Mouse (Mus musculus): Measurements from ENCODE around the gene Hoxa3. TPM values are rescaled to one million over a fixed set of nuclear protein-coding genes. Genes with fewer than 3 reads are reported as not detected.

Hoxa3 gene
- polyA plus RNA-seq, 1 experiment from 2014 or later = 3.4 TPM

DNA sequence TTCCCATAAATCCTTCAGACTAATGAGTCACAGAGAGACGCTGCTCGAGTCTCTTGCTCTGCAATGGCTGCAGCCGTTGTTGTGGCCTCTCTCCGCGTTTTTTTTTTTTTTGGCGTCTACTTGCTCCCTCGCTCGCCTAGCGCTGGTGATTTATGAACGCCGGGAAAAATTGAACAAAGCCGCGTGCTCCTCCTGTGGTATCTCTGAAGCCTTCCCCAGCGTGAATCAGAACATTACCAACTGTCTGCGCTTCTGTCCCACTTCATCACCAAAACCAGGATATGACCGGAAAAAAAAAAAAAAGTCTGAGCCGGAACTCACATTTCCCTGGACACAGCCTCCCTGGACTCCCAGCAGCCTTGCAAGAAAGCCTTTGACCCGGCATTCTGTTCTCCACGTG, 27.9 kb downstream of the Hoxa3 start:
- H3K4me2 ChIP-seq (replicated peaks; ENCODE audit: low read depth) = peak overlapping the region; percentile 51
- H3K9me3 ChIP-seq (ENCODE audit: control insufficient read depth) = no peaks in the 10 kb centered on the region
- no peaks in the 10 kb centered on the region for H3K36me3 ChIP-seq (ENCODE audit: control insufficient read depth, insufficient read depth)
- no peak for TF ChIP-seq CTCF (IDR thresholded peaks at IDR 0.05; ENCODE audit: low read depth)
- no peak overlapping the region for H3K9ac ChIP-seq (ENCODE audit: low read depth, low read length)
- 6% methylated on average over 19 of the region's 19 CpGs for WGBS
- H3K27me3 ChIP-seq (replicated peaks; ENCODE audit: control insufficient read depth, insufficient read depth, low read length) = 0 out of 2 replicates have a peak, but pooled peaks cover 4% of the 10 kb centered on the region
- peaks cover 13% of the 10 kb centered on the region; the same call in 1 of the 2 replicates for H3K4me1 ChIP-seq (replicated peaks; ENCODE audit: control insufficient read depth, insufficient read depth, low read length)
- peak overlapping the region; percentile 17; the same call in 1 of the 2 replicates for H3K4me3 ChIP-seq (ENCODE audit: low read depth, low read length)
- no peak overlapping the region for H3K27ac ChIP-seq (ENCODE audit: low read depth, low read length)
- no peak for ATAC-seq

DNA sequence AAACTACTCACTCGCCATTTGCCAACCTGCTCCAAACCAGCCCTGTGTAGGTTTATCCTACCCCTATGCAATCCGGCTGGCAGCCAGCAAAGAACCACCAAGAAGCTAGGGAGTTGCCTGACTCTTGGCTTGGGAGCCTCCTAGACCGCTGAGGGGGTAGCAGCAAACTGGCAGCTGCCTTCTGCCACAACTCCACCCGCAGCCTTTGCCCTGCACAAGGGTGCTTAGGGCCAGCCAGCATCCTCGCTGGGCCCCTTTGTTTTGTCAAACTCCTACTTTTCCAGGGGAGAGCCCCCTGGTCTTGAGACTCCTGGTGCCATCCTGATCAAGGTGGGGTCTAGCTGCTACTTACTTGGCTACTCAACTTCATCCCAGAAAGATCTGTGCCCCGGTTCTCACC, 28.5 kb downstream of the Hoxa3 start:
- ATAC-seq = no peak
- Histone ChIP-seq H3K36me3 (ENCODE audit: control insufficient read depth, insufficient read depth) (no peaks in the 10 kb centered on the region), H3K4me1 (replicated peaks; ENCODE audit: control insufficient read depth, insufficient read depth, low read length) (0 out of 2 replicates have a peak, but pooled peaks cover 8% of the 10 kb centered on the region), H3K27me3 (replicated peaks; ENCODE audit: control insufficient read depth, insufficient read depth, low read length) (0 out of 2 replicates have a peak, but pooled peaks cover 4% of the 10 kb centered on the region), H3K27ac (ENCODE audit: low read depth, low read length) (no peak overlapping the region), H3K4me3 (ENCODE audit: low read depth, low read length) (no peak overlapping the region), H3K4me2 (replicated peaks; ENCODE audit: low read depth) (peak overlapping the region; percentile 51), H3K9me3 (ENCODE audit: control insufficient read depth) (no peaks in the 10 kb centered on the region), H3K9ac (ENCODE audit: low read depth, low read length) (no peak overlapping the region)
- WGBS = 39% methylated on average over 6 of the region's 6 CpGs
- TF ChIP-seq CTCF (IDR thresholded peaks at IDR 0.05; ENCODE audit: low read depth) = no peak

DNA sequence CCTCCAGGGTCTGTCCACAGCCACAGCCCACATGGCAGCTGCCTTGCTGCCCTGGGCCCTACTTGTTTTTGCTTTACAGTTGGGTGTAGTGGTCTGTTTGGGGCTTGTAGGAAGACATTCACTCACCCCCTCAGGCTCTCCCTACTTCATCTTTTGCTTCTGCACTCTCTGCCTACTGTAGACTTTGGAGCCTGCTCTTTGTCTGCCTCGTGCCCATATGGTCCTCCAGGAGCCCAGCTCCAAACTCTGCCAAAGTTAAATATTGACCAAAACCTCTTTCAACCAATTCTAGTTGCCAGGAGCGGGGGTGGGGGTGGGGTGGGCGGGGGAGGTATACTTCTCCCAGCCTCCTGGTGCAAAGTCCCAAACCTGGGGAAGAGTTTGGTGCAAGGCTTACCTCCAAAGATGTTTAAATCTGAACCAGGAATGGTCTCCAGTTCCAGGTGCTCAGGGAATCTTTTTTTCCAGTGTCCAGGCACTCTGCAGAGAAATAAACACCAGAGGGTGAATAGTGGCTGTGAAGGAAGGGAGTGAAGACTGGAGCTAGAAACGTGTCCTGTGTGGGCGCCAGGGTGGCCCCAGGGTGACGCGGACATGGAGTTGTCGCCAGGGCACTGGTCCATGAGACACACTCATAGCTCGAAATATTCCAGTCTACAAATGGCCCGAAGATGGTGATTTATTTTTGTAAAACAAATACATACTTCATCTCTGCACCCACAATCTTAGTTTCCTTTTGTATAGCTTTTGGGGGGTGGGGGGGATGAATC, 29.6 kb downstream of the Hoxa3 start:
- H3K9ac ChIP-seq (ENCODE audit: low read depth, low read length) = no peak overlapping the region
- 0 out of 2 replicates have a peak overlapping the region, but pooled peaks have one; percentile 13 for H3K4me3 ChIP-seq (ENCODE audit: low read depth, low read length)
- WGBS = 19% methylated on average over 10 of the region's 10 CpGs
- H3K36me3 ChIP-seq (ENCODE audit: control insufficient read depth, insufficient read depth) = no peaks in the 10 kb centered on the region
- 0 out of 2 replicates have a peak, but pooled peaks cover 3% of the 10 kb centered on the region for H3K4me1 ChIP-seq (replicated peaks; ENCODE audit: control insufficient read depth, insufficient read depth, low read length)
- H3K27ac ChIP-seq (ENCODE audit: low read depth, low read length) = peak overlapping the region; percentile 24; the same call in 1 of the 2 replicates
- H3K4me2 ChIP-seq (replicated peaks; ENCODE audit: low read depth) = peak overlapping the region; percentile 51
- no peak for TF ChIP-seq CTCF (IDR thresholded peaks at IDR 0.05; ENCODE audit: low read depth)
- peak; percentile 51 for ATAC-seq
- 0 out of 2 replicates have a peak, but pooled peaks cover 9% of the 10 kb centered on the region for H3K27me3 ChIP-seq (replicated peaks; ENCODE audit: control insufficient read depth, insufficient read depth, low read length)
- no peaks in the 10 kb centered on the region for H3K9me3 ChIP-seq (ENCODE audit: control insufficient read depth)

DNA sequence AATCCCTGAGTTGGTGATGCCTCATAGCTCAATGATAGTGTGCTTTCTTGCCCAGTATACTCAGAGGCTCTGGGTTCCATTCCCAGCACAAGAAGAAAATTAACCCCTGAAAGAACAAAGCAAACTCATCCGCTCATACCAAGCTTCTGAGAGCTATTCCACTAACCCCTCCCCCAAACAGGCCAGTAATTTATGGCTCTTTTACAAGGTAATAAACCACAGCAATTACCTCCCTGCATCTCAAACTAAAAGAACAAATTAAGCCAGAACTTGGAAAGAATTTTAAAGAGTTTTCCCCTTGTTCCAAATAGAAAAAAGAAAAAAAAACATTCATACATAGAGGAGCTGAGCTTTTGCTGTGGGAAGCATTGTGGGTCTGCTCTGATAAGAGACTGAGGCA, 30.3 kb downstream of the Hoxa3 start:
- TF ChIP-seq CTCF (IDR thresholded peaks at IDR 0.05; ENCODE audit: low read depth) = no peak
- H3K4me2 ChIP-seq (replicated peaks; ENCODE audit: low read depth) = 0 out of 2 replicates have a peak overlapping the region, but pooled peaks have one; percentile 51
- ATAC-seq = no peak

DNA sequence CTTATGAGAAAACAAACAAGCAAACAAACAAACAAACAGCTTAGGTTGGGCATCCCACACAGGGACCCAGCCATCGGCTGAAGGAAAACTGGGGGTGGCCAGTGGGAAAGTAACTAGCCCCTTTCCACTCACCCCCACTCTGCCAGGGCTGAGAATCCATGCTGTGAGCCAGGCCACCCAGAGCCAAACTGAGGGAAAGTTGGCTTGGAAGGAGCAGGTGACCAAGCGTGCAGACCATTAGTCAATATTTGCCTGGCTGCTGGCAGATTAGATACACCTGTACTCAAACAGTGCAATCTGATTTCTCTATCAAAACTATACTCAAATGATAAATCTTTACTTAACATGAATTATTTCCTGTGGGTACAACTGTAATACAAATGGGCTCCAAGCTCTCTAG, 31.1 kb downstream of the Hoxa3 start:
- Histone ChIP-seq H3K9me3 (ENCODE audit: control insufficient read depth) (no peaks in the 10 kb centered on the region), H3K9ac (ENCODE audit: low read depth, low read length) (no peak overlapping the region), H3K36me3 (ENCODE audit: control insufficient read depth, insufficient read depth) (no peaks in the 10 kb centered on the region), H3K27me3 (replicated peaks; ENCODE audit: control insufficient read depth, insufficient read depth, low read length) (peaks cover 16% of the 10 kb centered on the region; the same call in 1 of the 2 replicates), H3K27ac (ENCODE audit: low read depth, low read length) (no peak overlapping the region), H3K4me3 (ENCODE audit: low read depth, low read length) (no peak overlapping the region), H3K4me1 (replicated peaks; ENCODE audit: control insufficient read depth, insufficient read depth, low read length) (0 out of 2 replicates have a peak, but pooled peaks cover 3% of the 10 kb centered on the region), H3K4me2 (replicated peaks; ENCODE audit: low read depth) (no peak overlapping the region)
- WGBS = 36% methylated on average over 2 of the region's 2 CpGs
- no peak for ATAC-seq
- TF ChIP-seq CTCF (IDR thresholded peaks at IDR 0.05; ENCODE audit: low read depth) = no peak

More for the DNA sequence above, 30.3 kb downstream of the Hoxa3 start:
- 0 out of 2 replicates have a peak overlapping the region, but pooled peaks have one; percentile 13 for H3K4me3 ChIP-seq (ENCODE audit: low read depth, low read length)
- 0 out of 2 replicates have a peak, but pooled peaks cover 3% of the 10 kb centered on the region for H3K4me1 ChIP-seq (replicated peaks; ENCODE audit: control insufficient read depth, insufficient read depth, low read length)
- no peaks in the 10 kb centered on the region for H3K9me3 ChIP-seq (ENCODE audit: control insufficient read depth)
- H3K27ac ChIP-seq (ENCODE audit: low read depth, low read length) = no peak overlapping the region
- H3K36me3 ChIP-seq (ENCODE audit: control insufficient read depth, insufficient read depth) = no peaks in the 10 kb centered on the region
- 15% methylated on average over 1 of the region's 1 CpGs for WGBS
- H3K27me3 ChIP-seq (replicated peaks; ENCODE audit: control insufficient read depth, insufficient read depth, low read length) = peaks cover 11% of the 10 kb centered on the region; the same call in 1 of the 2 replicates
- no peak overlapping the region for H3K9ac ChIP-seq (ENCODE audit: low read depth, low read length)

DNA sequence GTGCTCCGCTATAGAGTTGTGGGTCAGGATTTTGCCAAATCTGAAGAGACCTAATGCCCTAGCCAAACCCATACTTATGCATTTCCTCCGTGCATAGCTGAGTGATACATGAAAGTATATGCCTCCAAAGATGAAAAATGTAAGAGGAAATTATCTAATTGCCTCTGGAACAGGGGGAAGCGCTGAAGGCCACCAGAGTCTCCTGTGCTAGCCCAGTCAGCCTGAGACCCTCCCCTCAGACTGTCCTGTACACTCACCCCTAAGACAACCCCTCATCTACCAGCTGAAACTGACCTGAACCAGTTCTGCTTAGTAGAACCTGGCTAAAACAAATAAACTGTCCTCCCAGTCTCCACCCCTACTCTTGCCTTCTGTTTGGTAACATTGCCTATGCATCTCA, 32.4 kb downstream of the Hoxa3 start:
- peak overlapping the region; percentile 76 for H3K4me2 ChIP-seq (replicated peaks; ENCODE audit: low read depth)
- no peaks in the 10 kb centered on the region for H3K36me3 ChIP-seq (ENCODE audit: control insufficient read depth, insufficient read depth)
- WGBS = 58% methylated on average over 3 of the region's 3 CpGs
- no peak for TF ChIP-seq CTCF (IDR thresholded peaks at IDR 0.05; ENCODE audit: low read depth)
- no peaks in the 10 kb centered on the region for H3K9me3 ChIP-seq (ENCODE audit: control insufficient read depth)
- peak overlapping the region; percentile 61; the same call in 1 of the 2 replicates for H3K4me3 ChIP-seq (ENCODE audit: low read depth, low read length)
- no peak for ATAC-seq
- H3K27ac ChIP-seq (ENCODE audit: low read depth, low read length) = 0 out of 2 replicates have a peak overlapping the region, but pooled peaks have one; percentile 58
- no peak overlapping the region for H3K9ac ChIP-seq (ENCODE audit: low read depth, low read length)
- H3K4me1 ChIP-seq (replicated peaks; ENCODE audit: control insufficient read depth, insufficient read depth, low read length) = 0 out of 2 replicates have a peak, but pooled peaks cover 3% of the 10 kb centered on the region
- peaks cover 12% of the 10 kb centered on the region; the same call in 1 of the 2 replicates for H3K27me3 ChIP-seq (replicated peaks; ENCODE audit: control insufficient read depth, insufficient read depth, low read length)
